Mouse (Mus musculus) liver, embryonic 14.5 days (tissue): ENCODE measurements at regions not wholly inside any gene's neighbourhood (a gene's known extent, or its start where the extent isn't known, plus 50 kb on each side); places are given as distances from the start of the nearest gene placed in this dataset.

Source experiments
- CTCF ChIP-seq: IDR thresholded peaks from 2 replicates; pipeline ENCODE4 v1.5.1; 2016; ENCODE audit warnings: antibody characterized with exemption, low read depth, control low read depth
- EP300 ChIP-seq: IDR thresholded peaks from 2 replicates; pipeline ENCODE4 v1.6.1; 2016; ENCODE audit warnings: antibody characterized with exemption, low read depth

DNA sequence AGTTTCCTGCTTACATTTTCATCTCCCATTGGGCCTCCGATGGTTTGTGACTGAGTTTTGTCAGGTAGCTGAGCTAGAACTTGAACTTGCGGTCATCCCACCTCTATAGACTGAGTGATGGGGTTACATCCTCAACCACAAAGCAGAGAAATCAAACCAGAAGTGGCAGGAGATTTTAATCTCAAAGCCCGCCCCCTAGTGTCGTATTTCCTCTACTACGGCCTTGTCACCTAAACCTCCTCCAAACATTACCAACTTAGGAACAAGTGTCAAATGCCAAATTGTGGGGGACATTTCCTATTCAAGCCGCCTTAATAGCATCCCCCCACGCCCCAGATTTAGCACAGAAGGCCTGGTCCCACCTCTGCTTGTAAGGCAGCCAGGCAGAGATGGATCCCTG, 286.3 kb upstream of the Lrig3 start:
- TF ChIP-seq CTCF (no peak; the same call in 1 of the 2 replicates), EP300 (no peak)
